Mouse (Mus musculus) cerebellum, adult 2 months (tissue): Measurements from ENCODE around the gene Erc1.

Source experiments
- CTCF ChIP-seq: fragments of 200-500 bp; IDR thresholded peaks from 2 replicates; pipeline ENCODE4 v1.5.1; 2011; ENCODE audit warnings: low read depth, mild to moderate bottlenecking, control low read depth, low read length, moderate library complexity, borderline replicate concordance; ENCODE audit not compliant: insufficient read depth
- POLR2A ChIP-seq: fragments of 200-500 bp; IDR thresholded peaks from 2 replicates; pipeline ENCODE4 v1.6.1; 2011; ENCODE audit warnings: low read length, control low read depth, borderline replicate concordance; ENCODE audit not compliant: insufficient read depth

DNA sequence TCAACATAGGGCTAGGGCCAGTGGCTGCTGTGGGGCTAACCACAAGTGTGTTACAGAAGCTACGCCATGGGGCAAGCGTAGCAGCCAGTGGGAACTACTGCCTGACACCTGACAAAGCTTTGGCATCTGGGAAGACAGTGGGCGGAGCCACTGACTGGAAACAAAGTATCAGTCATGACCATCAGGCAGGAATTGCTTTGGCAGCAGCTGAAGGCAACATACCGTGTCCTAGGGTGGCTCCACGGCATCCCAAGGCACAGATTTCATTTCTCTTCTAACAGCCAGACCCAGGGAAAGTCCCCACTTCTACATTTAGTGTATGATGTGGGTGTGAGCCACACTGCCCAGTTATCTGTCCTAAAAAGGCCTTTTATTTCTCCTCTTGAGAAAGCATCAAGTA lies 321.5 kb downstream of the Erc1 start:
- TF ChIP-seq POLR2A: no peak
- TF ChIP-seq CTCF: no peak
